Mouse (Mus musculus): ENCODE results near the gene Cnot2. TPM values are rescaled to one million over a fixed set of nuclear protein-coding genes. Genes with fewer than 3 reads are reported as not detected.
"Not testable (repeated sequence)": the region's sequence is repeated elsewhere in the genome, so short reads cannot be mapped to it uniquely, and the experiment has no call there.

Gene Cnot2
- total RNA-seq (2021), result 10 to 100 TPM; 36.2 to 40.6 TPM
- long read RNA-seq, experiment 1, transcript Cnot2-203 (16 exons, 2,800 nt), result major isoform, 10 of 37 reads
- long read RNA-seq, experiment 1, partial matches to known transcripts, result 2 of 37 reads
- long read RNA-seq, experiment 1, other reads (novel, unspliced or antisense), result 22 of 37 reads
- long read RNA-seq, experiment 2, transcript Cnot2-203 (16 exons, 2,800 nt), result major isoform, 14 of 50 reads
- long read RNA-seq, experiment 2, partial matches to known transcripts, result 3 of 50 reads
- long read RNA-seq, experiment 2, other reads (novel, unspliced or antisense), result 27 of 50 reads

DNA sequence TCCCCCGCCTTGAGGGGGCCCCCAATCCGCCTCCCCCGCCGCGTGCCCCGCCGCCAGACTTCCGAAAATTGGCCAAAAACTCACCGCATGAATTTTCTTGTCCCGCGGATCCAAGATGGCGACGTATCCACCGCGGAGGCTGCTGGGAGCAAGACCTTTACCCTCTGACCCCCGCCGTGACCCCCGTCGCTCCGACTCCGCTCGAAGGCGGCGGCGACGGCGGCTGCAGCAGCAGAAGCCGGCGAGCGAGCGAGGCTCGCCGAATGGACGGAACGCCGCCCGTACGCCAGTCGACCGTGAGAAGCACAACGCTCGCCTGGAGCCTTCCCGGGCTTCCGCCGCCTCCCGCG lies at the start of gene Cnot2:
Gene Cnot2 (minus strand): TSS at position 143 of the 350 bp plus-strand sequence.
- intact Hi-C loops (cut with DNase I; ENCODE audit: low total_unique reads), result no loop called here
- peak; percentile 94 for DNase-seq

DNA sequence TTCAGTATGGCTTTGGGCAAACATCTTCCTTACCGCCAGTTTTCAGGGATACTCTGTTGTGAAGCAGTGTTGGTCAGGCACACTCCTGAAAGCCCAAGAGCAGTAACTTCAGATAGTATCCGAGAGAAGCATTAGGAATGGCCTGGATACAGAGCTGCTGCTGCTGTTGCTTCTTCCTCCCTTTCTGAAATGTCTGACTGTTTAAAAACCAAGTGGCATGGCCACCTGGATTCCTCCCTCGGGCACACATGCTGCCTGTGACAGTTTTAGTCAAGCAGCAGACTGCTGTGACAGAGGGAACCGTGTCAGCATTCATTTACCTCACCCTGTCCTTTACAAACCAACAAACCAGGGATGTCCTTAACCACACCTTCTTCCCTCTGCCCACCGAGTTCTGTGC lies 47.6 kb upstream of the Cnot2 start:
- DNase-seq, result no peak
- intact Hi-C loops (cut with DNase I; ENCODE audit: low total_unique reads), result no loop called here

GRCm38 (mm10) chr10:116626009-116626408 lies 44.7 kb upstream of the Cnot2 start:
- intact Hi-C loops (cut with DNase I; ENCODE audit: low total_unique reads), result no loop called here
- DNase-seq, result no peak

GRCm38 (mm10) chr10:116613250-116613649 lies 31.9 kb upstream of the Cnot2 start:
- intact Hi-C loops (cut with DNase I; ENCODE audit: low total_unique reads); DNase-seq: not testable (repeated sequence)

DNA sequence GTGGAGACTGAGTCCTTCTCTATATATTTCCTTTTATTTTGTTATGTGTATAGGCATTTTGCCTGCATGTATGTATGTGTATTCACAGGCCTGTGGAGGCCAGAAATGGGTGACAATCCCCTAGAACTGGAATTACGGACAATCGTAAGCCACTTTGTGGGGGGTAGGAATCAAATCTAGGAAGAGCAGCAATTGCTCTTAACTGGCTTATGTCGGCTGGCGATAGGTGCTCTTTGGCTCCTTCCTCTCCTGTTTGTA lies 23.5 kb upstream of the Cnot2 start:
- intact Hi-C loops (cut with DNase I; ENCODE audit: low total_unique reads), result no loop called here
- DNase-seq, result no peak

DNA sequence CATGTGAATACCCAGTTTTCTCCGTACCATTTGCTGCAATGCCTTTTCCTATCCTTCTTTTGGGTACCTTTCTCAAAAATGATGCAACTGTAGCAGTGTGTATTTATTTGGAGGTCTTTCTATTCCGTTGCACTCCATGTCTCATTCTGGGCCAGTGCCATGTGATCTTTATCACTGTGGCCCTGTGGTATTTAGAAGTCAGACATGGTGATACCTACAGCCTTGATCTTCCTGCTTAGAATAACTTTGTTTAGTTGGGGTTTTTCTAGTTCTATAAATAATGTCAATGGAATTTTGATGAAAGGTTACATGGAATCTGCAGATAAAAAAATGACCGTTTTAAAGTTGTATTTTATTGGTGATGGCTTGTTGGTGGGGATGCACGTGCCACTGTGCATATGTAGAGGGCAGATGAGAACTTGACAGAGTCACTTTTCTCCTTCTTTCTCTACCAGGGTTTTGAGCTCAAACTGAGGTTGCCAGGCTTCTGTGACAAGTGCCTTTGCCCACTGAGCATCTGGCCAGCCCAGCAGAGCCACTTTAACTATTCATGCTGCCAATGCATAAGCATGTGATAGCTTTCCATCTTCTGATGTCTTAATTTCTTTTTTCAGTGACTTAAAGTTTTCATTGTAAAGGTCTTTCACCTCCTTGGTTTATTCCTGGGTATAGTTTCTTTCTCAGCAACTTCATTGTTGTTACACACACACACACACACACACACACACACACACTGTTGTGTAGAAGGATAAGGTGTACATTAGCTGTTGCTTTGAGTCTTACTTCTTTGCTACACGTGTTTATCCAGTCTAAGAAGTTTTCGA lies 23.0 kb upstream of the Cnot2 start:
- intact Hi-C loops (cut with DNase I; ENCODE audit: low total_unique reads), result no loop called here
- DNase-seq, result no peak

DNA sequence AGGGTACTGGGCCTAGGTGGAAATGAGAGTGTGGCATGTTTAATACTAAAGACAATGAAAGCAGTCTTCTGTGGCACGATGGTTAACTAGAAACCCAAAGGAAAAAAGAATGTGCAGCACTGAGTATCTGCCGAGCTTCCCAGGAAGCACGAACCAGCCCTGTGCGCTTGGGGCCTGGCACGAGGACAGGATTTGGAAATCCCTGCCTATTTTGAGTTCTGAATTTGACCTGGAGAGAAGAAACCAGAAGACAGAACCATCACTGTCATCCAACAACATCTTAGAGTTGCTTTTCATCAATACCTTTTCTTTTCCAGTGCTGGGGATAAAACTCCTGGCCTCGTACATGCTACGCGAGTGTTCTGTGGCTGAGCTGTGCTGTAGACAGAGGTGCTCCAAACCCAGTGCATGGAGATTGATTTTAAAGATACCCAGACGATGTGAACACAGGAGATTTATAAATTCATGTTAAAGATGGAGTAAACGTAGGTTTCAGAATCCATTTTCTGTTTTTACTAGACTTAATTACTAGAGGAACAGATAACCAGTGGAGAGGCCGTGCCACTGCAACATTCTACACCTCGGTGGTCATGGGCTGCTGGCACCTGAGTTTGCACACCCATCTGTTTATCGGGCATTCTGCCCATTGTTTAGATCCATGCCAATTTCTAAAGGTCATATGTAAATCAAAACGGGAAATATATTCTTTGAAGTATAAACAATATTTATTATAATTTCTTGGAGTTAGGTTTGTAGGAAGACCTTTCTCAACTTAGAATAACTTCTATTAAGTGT lies 17.9 kb upstream of the Cnot2 start:
- no peak for DNase-seq
- intact Hi-C loops (cut with DNase I; ENCODE audit: low total_unique reads), result no loop called here

GRCm38 (mm10) chr10:116582738-116583137 lies 1.4 kb upstream of the Cnot2 start:
- intact Hi-C loops (cut with DNase I; ENCODE audit: low total_unique reads), result no loop called here
- DNase-seq, result no peak

- intact Hi-C loops (cut with DNase I; ENCODE audit: low total_unique reads), result no loop called here
Observed at GRCm38 (mm10) chr10:116581719-116582481, 589 bp upstream of the Cnot2 start.

GRCm38 (mm10) chr10:116580591-116581358 lies 536 bp downstream of the Cnot2 start:
- intact Hi-C loops (cut with DNase I; ENCODE audit: low total_unique reads), result no loop called here

More at GRCm38 (mm10) chr10:116581719-116582481, 589 bp upstream of the Cnot2 start:
- DNase-seq, result peak; percentile 56

DNA sequence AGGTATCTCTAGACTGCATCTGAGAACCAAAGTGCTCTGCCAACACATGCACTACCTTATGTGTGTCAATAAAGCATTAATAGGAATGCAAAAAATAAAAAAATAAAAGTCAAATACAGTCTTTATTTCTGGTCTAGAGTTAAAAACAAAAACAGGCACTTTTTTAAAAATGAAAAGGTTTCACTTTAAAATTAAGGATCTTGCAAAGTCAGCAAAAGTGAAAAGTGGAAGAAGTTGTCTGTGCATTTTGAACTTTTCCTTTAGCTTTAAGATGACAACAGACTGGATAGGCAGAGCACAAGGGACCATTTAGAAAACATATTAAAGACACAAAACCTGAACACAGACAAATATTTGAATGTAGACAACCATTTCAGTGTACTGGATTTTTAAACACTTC lies 1.8 kb downstream of the Cnot2 start:
- intact Hi-C loops (cut with DNase I; ENCODE audit: low total_unique reads), result no loop called here
- DNase-seq, result no peak

More at GRCm38 (mm10) chr10:116580591-116581358, 536 bp downstream of the Cnot2 start:
- peak; percentile 50 for DNase-seq

DNA sequence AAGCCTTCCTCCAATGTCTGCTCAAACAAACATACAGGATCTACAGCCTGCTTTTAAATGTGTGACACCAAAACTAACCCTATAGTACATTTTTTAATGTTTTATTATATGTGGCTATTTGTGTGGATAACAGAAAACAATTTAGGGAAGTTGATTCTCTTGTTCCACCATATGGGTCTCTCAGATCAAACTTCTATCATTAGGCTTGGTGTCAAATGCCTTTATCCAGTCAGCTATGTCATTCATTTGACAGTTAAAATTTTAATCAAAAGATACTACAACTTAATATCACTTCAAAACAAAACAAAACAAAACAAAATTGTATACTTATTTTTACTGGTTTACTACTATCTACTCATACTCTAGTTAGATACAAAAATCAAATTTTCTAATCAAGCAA lies 2.9 kb downstream of the Cnot2 start:
- intact Hi-C loops (cut with DNase I; ENCODE audit: low total_unique reads), result no loop called here
- no peak for DNase-seq

GRCm38 (mm10) chr10:116577181-116577580 lies 4.1 kb downstream of the Cnot2 start:
- no peak for DNase-seq
- intact Hi-C loops (cut with DNase I; ENCODE audit: low total_unique reads), result no loop called here

- DNase-seq; intact Hi-C loops (cut with DNase I; ENCODE audit: low total_unique reads): not testable (repeated sequence)
Observed at GRCm38 (mm10) chr10:116576071-116576470, 5.2 kb downstream of the Cnot2 start.

- DNase-seq, result no peak
- intact Hi-C loops (cut with DNase I; ENCODE audit: low total_unique reads), result no loop called here
Observed at GRCm38 (mm10) chr10:116570526-116570925, 10.8 kb downstream of the Cnot2 start.

GRCm38 (mm10) chr10:116568539-116568938 lies 12.8 kb downstream of the Cnot2 start:
- intact Hi-C loops (cut with DNase I; ENCODE audit: low total_unique reads), result no loop called here
- no peak for DNase-seq

GRCm38 (mm10) chr10:116567491-116568405 lies 13.6 kb downstream of the Cnot2 start:
- intact Hi-C loops (cut with DNase I; ENCODE audit: low total_unique reads), result no loop called here
- peak; percentile 29 for DNase-seq

GRCm38 (mm10) chr10:116566492-116566891 lies 14.8 kb downstream of the Cnot2 start:
- intact Hi-C loops (cut with DNase I; ENCODE audit: low total_unique reads); DNase-seq: not testable (repeated sequence)

Measured in gastrocnemius, postnatal 14 days (tissue).